Comparison of ENCODE assay signal across 10 mouse cellular contexts in the genomic region with DNA sequence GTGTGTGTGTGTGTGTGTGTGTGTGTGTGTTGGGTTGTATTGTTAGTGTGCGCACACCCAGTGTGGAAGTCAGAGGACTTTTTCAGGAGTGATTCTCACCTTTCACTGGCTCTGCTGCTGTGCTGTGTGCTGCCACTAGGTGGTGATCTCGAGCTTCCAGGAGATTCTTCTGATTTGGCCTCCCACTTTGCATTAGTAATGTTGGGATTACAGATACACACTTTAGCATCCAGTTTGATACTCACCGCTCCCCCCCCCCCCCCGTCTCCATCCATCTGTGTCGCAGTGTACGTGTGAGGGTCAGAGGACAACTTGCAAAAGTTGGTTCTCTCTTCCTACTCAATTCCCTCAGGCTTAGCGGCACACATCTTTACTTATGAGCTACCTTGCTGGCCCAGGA. TPM values are rescaled to one million over a fixed set of nuclear protein-coding genes. Genes with fewer than 3 reads are reported as not detected.
DNase-seq lines count a peak whose midpoint lies in the region; ATAC-seq and TF ChIP-seq lines count a peak whose summit lies in the region.
"Had no signal": no experiment of that assay in that cellular context is flagged by ENCODE, and none has a peak within 500 bp of the region (broad histone marks: within the 10 kb centered on the region; RNA-seq: fewer than 3 reads in every experiment).

No protein-coding gene starts in this region.

- H3K27me3 ChIP-seq in kidney, embryonic 15.5 days, result peaks cover 7% of the 10 kb centered on the region; the same call in 1 of the 2 replicates
- H3K27me3 ChIP-seq in hindbrain, embryonic 15.5 days, result peaks cover 3% of the 10 kb centered on the region; the same call in 1 of the 2 replicates
- no peaks in the 10 kb centered on the region for H3K27me3 ChIP-seq in liver, embryonic 14.5 days (ENCODE audit: control insufficient read depth, insufficient read depth, low read length)
- H3K27me3 ChIP-seq in neural tube, embryonic 13.5 days, result 0 out of 2 replicates have a peak, but pooled peaks cover 6% of the 10 kb centered on the region
- H3K27me3 ChIP-seq: embryonic facial prominence, embryonic 15.5 days had no signal

- peak; percentile 88 for TF ChIP-seq CTCF in liver, embryonic 14.5 days (IDR thresholded peaks at IDR 0.05; ENCODE audit: low read depth)

- H3K9me3 ChIP-seq in kidney, embryonic 15.5 days (replicated peaks), result no peaks in the 10 kb centered on the region
- H3K9me3 ChIP-seq in hindbrain, embryonic 15.5 days, result no peaks in the 10 kb centered on the region
- no peaks in the 10 kb centered on the region for H3K9me3 ChIP-seq in liver, embryonic 14.5 days (ENCODE audit: control insufficient read depth, low read length)
- no peaks in the 10 kb centered on the region for H3K9me3 ChIP-seq in neural tube, embryonic 13.5 days
- H3K9me3 ChIP-seq: embryonic facial prominence, embryonic 15.5 days had no signal

- no peak overlapping the region for H3K4me2 ChIP-seq in kidney, embryonic 15.5 days
- H3K4me2 ChIP-seq in hindbrain, embryonic 15.5 days, result no peak overlapping the region
- no peak overlapping the region for H3K4me2 ChIP-seq in liver, embryonic 14.5 days (ENCODE audit: low read depth)
- H3K4me2 ChIP-seq in neural tube, embryonic 13.5 days, result no peak overlapping the region
- H3K4me2 ChIP-seq: embryonic facial prominence, embryonic 15.5 days had no signal

- no peaks in the 10 kb centered on the region for H3K4me1 ChIP-seq in kidney, embryonic 15.5 days
- no peaks in the 10 kb centered on the region for H3K4me1 ChIP-seq in hindbrain, embryonic 15.5 days (replicated peaks)
- H3K4me1 ChIP-seq in liver, embryonic 14.5 days (replicated peaks; ENCODE audit: control insufficient read depth in 2 of 2, insufficient read depth in 2 of 2, low read length in 1 of 2), result no peaks in the 10 kb centered on the region
- H3K4me1 ChIP-seq in neural tube, embryonic 13.5 days (replicated peaks), result no peaks in the 10 kb centered on the region
- H3K4me1 ChIP-seq: embryonic facial prominence, embryonic 15.5 days had no signal

- no peak overlapping the region for H3K9ac ChIP-seq in kidney, embryonic 15.5 days
- no peak overlapping the region for H3K9ac ChIP-seq in hindbrain, embryonic 15.5 days
- no peak overlapping the region for H3K9ac ChIP-seq in liver, embryonic 14.5 days (replicated peaks)
- no peak overlapping the region for H3K9ac ChIP-seq in neural tube, embryonic 13.5 days
- H3K9ac ChIP-seq: embryonic facial prominence, embryonic 15.5 days had no signal

- no peak for ATAC-seq in kidney, embryonic 15.5 days (replicated peaks; ENCODE audit: low FRiP score)
- 0 out of 2 replicates have a peak, but pooled peaks have one; percentile 36 for ATAC-seq in hindbrain, embryonic 15.5 days (ENCODE audit: low FRiP score, low read depth)
- no peak for ATAC-seq in liver, embryonic 14.5 days (ENCODE audit: insufficient read depth)
- ATAC-seq in neural tube, embryonic 13.5 days (ENCODE audit: low read depth), result peak; percentile 45; the same call in 1 of the 2 replicates

- TF ChIP-seq EP300 in liver, embryonic 14.5 days (IDR thresholded peaks at IDR 0.05; ENCODE audit: low read depth), result no peak

- no peak overlapping the region for H3K27ac ChIP-seq in kidney, embryonic 15.5 days
- no peak overlapping the region for H3K27ac ChIP-seq in hindbrain, embryonic 15.5 days (replicated peaks)
- no peak overlapping the region for H3K27ac ChIP-seq in liver, embryonic 14.5 days
- no peak overlapping the region for H3K27ac ChIP-seq in neural tube, embryonic 13.5 days (replicated peaks)
- H3K27ac ChIP-seq: embryonic facial prominence, embryonic 15.5 days; macrophage had no signal

- peak; percentile 52 for DNase-seq in kidney, adult 11 months
- peak; percentile 45 for DNase-seq in Muller cell, postnatal 12 days (ENCODE audit: inconsistent ontology term)
- DNase-seq in embryo, embryonic 10.5 days (ENCODE audit: low spot score), result peak; percentile 85
- DNase-seq in liver, embryonic 14.5 days (ENCODE audit: low read depth in 3 of 3, low spot score in 3 of 3), result no peak
- peak; percentile 88 for DNase-seq in thymus, postnatal 4 days

- no peaks in the 10 kb centered on the region for H3K36me3 ChIP-seq in kidney, embryonic 15.5 days
- H3K36me3 ChIP-seq in hindbrain, embryonic 15.5 days, result no peaks in the 10 kb centered on the region
- H3K36me3 ChIP-seq in liver, embryonic 14.5 days (replicated peaks; ENCODE audit: control insufficient read depth, insufficient read depth, low read depth), result no peaks in the 10 kb centered on the region
- H3K36me3 ChIP-seq in neural tube, embryonic 13.5 days, result no peaks in the 10 kb centered on the region
- H3K36me3 ChIP-seq: embryonic facial prominence, embryonic 15.5 days had no signal

- H3K4me3 ChIP-seq in kidney, embryonic 15.5 days (replicated peaks), result no peak overlapping the region
- no peak overlapping the region for H3K4me3 ChIP-seq in hindbrain, embryonic 15.5 days
- no peak overlapping the region for H3K4me3 ChIP-seq in liver, embryonic 14.5 days (ENCODE audit: insufficient read depth in 1 of 2, low read depth in 2 of 2, low read length in 2 of 2)
- H3K4me3 ChIP-seq in neural tube, embryonic 13.5 days, result no peak overlapping the region
- H3K4me3 ChIP-seq: embryonic facial prominence, embryonic 15.5 days had no signal

- WGBS in kidney, embryonic 15.5 days, result 21% methylated on average over 6 of the region's 7 CpGs
- 22% methylated on average over 6 of the region's 7 CpGs for WGBS in hindbrain, embryonic 15.5 days
- 16% methylated on average over 7 of the region's 7 CpGs for WGBS in liver, embryonic 14.5 days (ENCODE audit: insufficient replicate concordance)
- 24% methylated on average over 7 of the region's 7 CpGs for WGBS in neural tube, embryonic 13.5 days

RNA-seq across cellular contexts. Expression of gene Cblc, which starts 6.4 kb away (rescaled TPM):
- polyA plus RNA-seq in kidney, embryonic 15.5 days (2015; fragmentation: Nextera tagmentation; extraction: Ambion mirVana), result 8.3 and 9.1 TPM in 2 replicates
- polyA plus RNA-seq in hindbrain, embryonic 15.5 days (2015; fragmentation: Nextera tagmentation; extraction: Ambion mirVana), result 0.37 TPM in 1 of 2 replicates, not detected in the other
- 0.95 and 1.2 TPM in 2 replicates for polyA plus RNA-seq in liver, embryonic 14.5 days (2012; rRNA removed)
- 1.1 and 1.3 TPM in 2 replicates for polyA plus RNA-seq in liver, embryonic 14.5 days (2014; fragmentation: Nextera tagmentation; extraction: Ambion mirVana)
- not detected in 2 replicates for polyA plus RNA-seq in neural tube, embryonic 13.5 days (2015; fragmentation: Nextera tagmentation; extraction: Ambion mirVana)
- polyA plus RNA-seq: macrophage had no signal

RNA-seq across cellular contexts. Expression of gene Bcl3, which starts 19.6 kb away (rescaled TPM):
- 3.9 and 4.9 TPM in 2 replicates for polyA plus RNA-seq in kidney, embryonic 15.5 days (2015; fragmentation: Nextera tagmentation; extraction: Ambion mirVana)
- 0.92 and 1.4 TPM in 2 replicates for polyA plus RNA-seq in hindbrain, embryonic 15.5 days (2015; fragmentation: Nextera tagmentation; extraction: Ambion mirVana)
- 2.7 and 3.1 TPM in 2 replicates for polyA plus RNA-seq in liver, embryonic 14.5 days (2012; rRNA removed)
- 3.5 and 3.8 TPM in 2 replicates for polyA plus RNA-seq in liver, embryonic 14.5 days (2014; fragmentation: Nextera tagmentation; extraction: Ambion mirVana)
- polyA plus RNA-seq in neural tube, embryonic 13.5 days (2015; fragmentation: Nextera tagmentation; extraction: Ambion mirVana), result 0.32 and 1.8 TPM in 2 replicates

RNA-seq across cellular contexts. Expression of gene Bcam, which starts 32.2 kb away (rescaled TPM):
- polyA plus RNA-seq in kidney, embryonic 15.5 days (2015; fragmentation: Nextera tagmentation; extraction: Ambion mirVana), result 244 and 257 TPM in 2 replicates
- polyA plus RNA-seq in hindbrain, embryonic 15.5 days (2015; fragmentation: Nextera tagmentation; extraction: Ambion mirVana), result 20.0 and 20.7 TPM in 2 replicates
- 6.3 and 7.6 TPM in 2 replicates for polyA plus RNA-seq in liver, embryonic 14.5 days (2012; rRNA removed)
- polyA plus RNA-seq in liver, embryonic 14.5 days (2014; fragmentation: Nextera tagmentation; extraction: Ambion mirVana), result 4.9 and 6.6 TPM in 2 replicates
- 14.2 and 16.6 TPM in 2 replicates for polyA plus RNA-seq in neural tube, embryonic 13.5 days (2015; fragmentation: Nextera tagmentation; extraction: Ambion mirVana)

RNA-seq across cellular contexts. Expression of gene Gm19345, which starts 48.8 kb away (rescaled TPM):
- 0.16 TPM in 1 of 2 replicates, not detected in the other for polyA plus RNA-seq in kidney, embryonic 15.5 days (2015; fragmentation: Nextera tagmentation; extraction: Ambion mirVana)
- polyA plus RNA-seq in hindbrain, embryonic 15.5 days (2015; fragmentation: Nextera tagmentation; extraction: Ambion mirVana), result 15.7 and 17.1 TPM in 2 replicates
- polyA plus RNA-seq in liver, embryonic 14.5 days (2012; rRNA removed), result not detected in 2 replicates
- polyA plus RNA-seq in liver, embryonic 14.5 days (2014; fragmentation: Nextera tagmentation; extraction: Ambion mirVana), result not detected in 2 replicates
- 5.2 and 6.6 TPM in 2 replicates for polyA plus RNA-seq in neural tube, embryonic 13.5 days (2015; fragmentation: Nextera tagmentation; extraction: Ambion mirVana)
- polyA plus RNA-seq: macrophage had no signal

RNA-seq across cellular contexts. Expression of gene Nectin2, which starts 52.7 kb away (rescaled TPM):
- 130 and 138 TPM in 2 replicates for polyA plus RNA-seq in kidney, embryonic 15.5 days (2015; fragmentation: Nextera tagmentation; extraction: Ambion mirVana)
- polyA plus RNA-seq in hindbrain, embryonic 15.5 days (2015; fragmentation: Nextera tagmentation; extraction: Ambion mirVana), result 58.9 and 60.4 TPM in 2 replicates
- polyA plus RNA-seq in liver, embryonic 14.5 days (2012; rRNA removed), result 7.8 and 8.9 TPM in 2 replicates
- polyA plus RNA-seq in liver, embryonic 14.5 days (2014; fragmentation: Nextera tagmentation; extraction: Ambion mirVana), result 10.2 and 10.3 TPM in 2 replicates
- 54.6 and 56.2 TPM in 2 replicates for polyA plus RNA-seq in neural tube, embryonic 13.5 days (2015; fragmentation: Nextera tagmentation; extraction: Ambion mirVana)

Comparison
In these comparisons a context has a peak if more than half of its experiments do, and no peak if none do; other contexts are left out.
1. DNase-seq: peak in kidney, adult 11 months (single experiment), Muller cell, postnatal 12 days (single experiment), embryo, embryonic 10.5 days (single experiment) and thymus, postnatal 4 days (single experiment); none in liver, embryonic 14.5 days (0 of 3).
2. ATAC-seq: peak in hindbrain, embryonic 15.5 days (single experiment) and neural tube, embryonic 13.5 days (single experiment); none in kidney, embryonic 15.5 days (single experiment) and liver, embryonic 14.5 days (single experiment).
3. RNA of gene Bcam, which starts 32.2 kb away (polyA plus RNA-seq): 244 to 257 TPM in kidney, embryonic 15.5 days; 20.0 to 20.7 TPM in hindbrain, embryonic 15.5 days, 14.2 to 16.6 TPM in neural tube, embryonic 13.5 days and 4.9 to 7.6 TPM in liver, embryonic 14.5 days; every median in the first group is over 10 times any median in the second.